Mouse (Mus musculus): Measurements from ENCODE around the gene Synj2.

The Synj2 gene

GRCm38 (mm10) chr17:6052801-6053200, 111.7 kb downstream of the Synj2 start:
- no peak for DNase-seq (ENCODE audit: low read depth)

DNA sequence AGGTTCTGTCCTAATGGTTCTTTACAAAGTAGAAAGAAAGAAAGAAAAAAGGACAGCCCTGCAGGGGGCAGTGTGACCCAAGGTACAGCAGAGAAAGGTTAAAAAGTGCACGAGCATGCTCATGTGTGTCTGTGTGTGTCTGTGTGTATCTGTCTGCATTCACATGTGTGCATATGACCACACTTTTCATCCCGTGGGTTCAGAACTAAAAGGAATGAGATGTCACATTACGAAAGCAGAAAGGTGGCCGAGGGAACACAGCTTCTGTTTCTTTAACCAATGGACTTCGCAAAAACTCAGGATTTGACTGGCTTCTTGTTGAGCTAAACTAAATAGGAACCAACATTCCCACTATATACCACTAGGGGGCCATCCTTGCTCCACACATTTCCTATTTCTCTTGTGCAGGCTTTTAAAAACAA, 113.9 kb downstream of the Synj2 start:
- DNase-seq (ENCODE audit: low read depth), result peak; percentile 90

DNA sequence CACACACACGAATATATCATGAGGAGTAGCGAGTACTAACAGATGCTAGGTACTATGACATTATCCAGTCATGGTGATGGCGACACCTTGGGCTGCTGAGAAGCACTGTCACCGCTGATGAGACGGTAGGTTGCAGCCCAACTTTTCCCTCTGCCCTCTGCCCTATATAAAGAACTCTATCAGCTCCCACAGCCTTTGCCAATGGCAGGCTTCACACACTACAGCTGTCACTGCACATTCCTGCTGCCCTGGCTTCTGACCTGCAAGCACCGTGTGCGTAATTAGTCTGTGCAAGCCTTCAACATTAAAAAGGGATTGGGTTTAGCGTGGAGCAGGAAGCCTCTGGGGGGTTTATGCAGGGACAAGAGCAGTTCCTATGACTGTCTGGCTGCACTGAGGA, 121.7 kb downstream of the Synj2 start:
- no peak for DNase-seq (ENCODE audit: low read depth)

GRCm38 (mm10) chr17:6063532-6063931, 122.5 kb downstream of the Synj2 start:
- no peak for DNase-seq (ENCODE audit: low read depth)

DNA sequence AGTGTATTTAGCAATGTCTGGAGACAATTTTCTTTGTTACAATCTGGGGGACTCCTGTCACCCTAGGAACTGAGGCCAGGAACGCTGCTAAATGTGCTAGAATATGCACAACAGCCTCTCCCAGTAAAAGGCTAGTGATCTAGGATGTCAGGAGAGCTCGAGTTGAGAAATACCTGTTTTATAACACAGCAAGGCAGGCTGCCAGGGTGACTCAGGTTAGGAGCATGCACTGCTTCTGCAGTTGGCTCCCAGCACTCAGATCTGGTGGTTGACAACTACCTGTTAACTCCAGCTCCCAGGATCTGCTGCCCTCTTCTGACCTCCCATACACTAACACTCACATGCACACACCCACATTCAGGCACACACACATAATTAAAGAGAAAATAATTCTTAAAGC, 124.9 kb downstream of the Synj2 start:
- DNase-seq (ENCODE audit: low read depth), result no peak

- DNase-seq (ENCODE audit: low read depth), result no peak
These were observed 126.5 kb downstream of the Synj2 start for GRCm38 (mm10) chr17:6067613-6068012.

GRCm38 (mm10) chr17:6069866-6070265, 128.8 kb downstream of the Synj2 start:
- DNase-seq (ENCODE audit: low read depth), result no peak

DNA sequence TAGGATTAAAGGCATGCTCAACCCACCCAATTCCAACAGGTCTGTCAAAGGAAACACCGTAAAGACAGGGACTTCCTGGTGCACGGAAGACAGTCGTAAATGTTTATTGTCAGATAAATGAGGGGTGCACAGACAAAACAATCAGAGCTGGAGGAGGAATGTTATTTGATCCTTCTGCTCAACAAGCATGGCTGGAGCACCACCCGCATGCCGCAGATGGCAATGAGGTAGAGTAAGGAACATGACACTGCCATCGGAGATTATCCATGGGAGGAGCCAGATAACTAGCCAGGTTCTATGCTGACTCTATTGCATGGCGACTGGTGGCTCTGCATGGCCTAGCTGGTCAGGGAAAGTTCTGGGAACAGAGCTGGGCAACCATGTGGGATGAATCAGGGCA, 132.3 kb downstream of the Synj2 start:
- DNase-seq (ENCODE audit: low read depth), result no peak

GRCm38 (mm10) chr17:6079287-6080122, 138.4 kb downstream of the Synj2 start, which contains the start of the genes Serac1 and Gtf2h5:
Serac1 (minus strand) TSS chr17:6079741.
Gtf2h5 (plus strand) TSS chr17:6079786.
- DNase-seq (ENCODE audit: low read depth), result peak; percentile 96

DNA sequence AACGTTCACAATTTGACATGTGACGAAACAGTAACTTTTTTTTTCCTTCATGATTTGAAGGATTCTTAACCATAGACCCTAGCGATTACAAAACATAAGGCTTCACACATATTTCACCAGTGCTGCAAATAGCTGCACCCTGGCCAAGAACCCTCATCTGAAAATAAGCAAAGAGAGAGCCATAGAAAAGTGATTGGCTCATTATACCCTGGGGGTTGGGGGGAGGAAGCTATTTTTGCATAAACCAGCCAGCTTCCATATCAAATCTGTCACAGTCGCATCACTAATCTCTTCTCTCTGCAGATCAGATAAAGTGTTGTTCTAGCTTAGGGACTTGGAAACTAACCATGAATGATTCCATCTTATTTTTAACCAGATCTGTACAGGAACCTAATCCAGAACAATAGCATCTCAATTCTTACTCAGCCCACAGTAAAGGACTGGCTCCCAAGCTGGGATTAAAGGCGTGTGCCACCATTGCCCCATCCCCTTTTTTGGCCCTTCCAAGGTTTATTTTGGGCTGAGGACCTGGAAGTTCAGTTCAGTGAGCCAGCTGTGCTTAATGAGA, 142.3 kb downstream of the Synj2 start:
- DNase-seq (ENCODE audit: low read depth), result no peak

DNA sequence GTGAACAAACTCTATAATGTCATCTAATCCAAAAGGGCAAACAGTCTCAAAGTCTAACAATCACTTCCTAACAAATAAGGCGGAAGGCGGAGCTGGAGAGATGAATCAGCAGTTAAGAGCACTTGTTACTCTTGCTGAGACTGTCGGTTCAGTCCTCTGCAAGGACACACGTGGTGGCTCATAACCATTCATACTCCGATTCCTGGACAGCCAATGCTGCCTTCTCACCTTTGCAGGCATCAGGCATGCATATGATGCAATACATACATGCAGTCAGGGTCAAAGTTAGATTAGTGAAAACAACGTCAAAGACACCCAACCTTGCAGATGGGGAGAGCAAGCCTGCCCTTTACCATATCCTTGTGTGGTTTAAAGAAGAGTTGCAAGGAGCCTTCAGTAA, 150.5 kb downstream of the Synj2 start:
- DNase-seq (ENCODE audit: low read depth), result no peak

Measured in 416B (cell line).